In genomic region chr8:11608848-11609247, GRCm38 (mm10) we compare ENCODE assay signal across 23 mouse cellular contexts.
"Had no signal": no experiment of that assay in that cellular context is flagged by ENCODE, and none has a peak within 500 bp of the region (broad histone marks: within the 10 kb centered on the region; RNA-seq: fewer than 3 reads in every experiment).

No protein-coding gene starts in this region.

- DNase-seq: gastrocnemius, postnatal 10 days; gastrocnemius, postnatal 25 days; heart, adult 18-20 months; heart, postnatal 10 days; heart, postnatal 4 days; kidney, adult 2 months; kidney, adult 9 months; kidney, postnatal 14 days; kidney, postnatal 36 days; liver; liver, embryonic 13.5 days had no signal

- H3K27me3 ChIP-seq: heart, embryonic 12.5 days; hindbrain, embryonic 12.5 days; intestine, embryonic 15.5 days; kidney, embryonic 15.5 days; limb, embryonic 12.5 days; liver, embryonic 13.5 days had no signal

- H3K4me1 ChIP-seq: heart, embryonic 10.5 days; heart, embryonic 12.5 days; hindbrain, embryonic 10.5 days; hindbrain, embryonic 12.5 days; intestine, embryonic 15.5 days; kidney, embryonic 15.5 days; limb, embryonic 10.5 days; limb, embryonic 12.5 days; liver, embryonic 13.5 days had no signal

- H3K9me3 ChIP-seq: heart, embryonic 10.5 days; heart, embryonic 12.5 days; hindbrain, embryonic 12.5 days; intestine, embryonic 15.5 days; kidney, embryonic 15.5 days; limb, embryonic 10.5 days; liver, embryonic 13.5 days had no signal

- ATAC-seq: hindbrain, embryonic 16.5 days; inflammation-experienced regulatory T-cells, adult 6 months; intestine, embryonic 15.5 days; intestine, postnatal 0 days had no signal

- H3K4me3 ChIP-seq: heart, embryonic 10.5 days; heart, embryonic 12.5 days; hindbrain, embryonic 10.5 days; hindbrain, embryonic 12.5 days; intestine, embryonic 15.5 days; kidney, embryonic 15.5 days; left cerebral cortex, adult 2 months; limb, embryonic 10.5 days; limb, embryonic 12.5 days; liver, embryonic 13.5 days had no signal
